Mouse (Mus musculus) 416B (cell line): Measurements from ENCODE around the gene Cdkl5.

ENCODE experiments used
- DNase-seq: peaks from one replicate; pipeline ENCODE4 v3.0.0; 2011; ENCODE audit warnings: low read depth

The Cdkl5 gene

GRCm38 (mm10) chrX:160994543-160995121, at the start of gene Cdkl5:
Cdkl5 (minus strand) TSS chrX:160994704.
- peak; percentile 91 for DNase-seq

DNA sequence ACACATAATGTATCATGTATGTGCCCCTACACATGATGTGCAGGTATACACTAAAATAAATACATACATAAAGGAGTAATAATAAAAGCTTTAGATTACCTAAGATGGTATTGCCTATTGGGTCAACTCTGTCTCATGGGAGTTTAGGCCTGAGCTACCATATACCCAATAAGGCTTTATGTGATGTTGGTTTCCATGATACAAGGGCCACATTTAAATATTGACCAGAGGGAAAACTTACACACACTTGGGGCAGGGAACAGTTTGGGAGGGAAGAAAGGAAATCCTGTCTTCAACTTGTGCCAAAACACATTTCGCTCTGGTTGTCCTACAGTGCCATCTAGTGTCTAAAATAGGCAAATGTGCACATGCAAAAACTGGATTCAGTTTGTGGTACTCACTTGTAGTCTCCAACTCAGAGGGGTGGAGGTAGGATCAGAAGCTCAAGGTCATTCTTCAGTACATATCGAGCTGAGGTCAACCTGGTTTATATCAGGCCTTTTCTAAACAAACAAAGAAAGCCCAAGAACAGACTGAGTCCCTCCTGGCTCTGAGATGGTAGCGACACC, 38.8 kb upstream of the Cdkl5 start:
- peak; percentile 45 for DNase-seq

DNA sequence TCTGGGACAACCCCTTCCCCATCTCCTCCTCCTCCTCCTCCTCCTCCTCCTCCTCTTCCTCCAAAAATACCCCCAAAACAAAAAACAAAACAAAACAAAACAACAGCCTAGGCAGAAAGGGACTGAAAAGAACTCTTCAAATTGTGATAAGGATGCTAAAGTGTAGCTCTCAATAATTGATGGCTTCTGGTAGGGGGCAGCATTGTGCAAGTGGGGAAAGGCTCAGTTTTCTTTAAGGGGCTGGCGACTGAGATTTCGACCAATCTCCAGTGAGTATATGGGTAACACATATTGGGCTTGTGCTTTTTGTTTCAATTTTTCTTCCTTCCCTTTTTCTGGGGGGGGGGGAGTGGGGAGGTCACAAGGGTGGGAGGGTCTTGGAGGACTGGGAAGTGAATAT, 37.9 kb upstream of the Cdkl5 start:
- peak; percentile 2 for DNase-seq

GRCm38 (mm10) chrX:161030233-161030632, 35.7 kb upstream of the Cdkl5 start:
- peak; percentile 0 for DNase-seq

DNA sequence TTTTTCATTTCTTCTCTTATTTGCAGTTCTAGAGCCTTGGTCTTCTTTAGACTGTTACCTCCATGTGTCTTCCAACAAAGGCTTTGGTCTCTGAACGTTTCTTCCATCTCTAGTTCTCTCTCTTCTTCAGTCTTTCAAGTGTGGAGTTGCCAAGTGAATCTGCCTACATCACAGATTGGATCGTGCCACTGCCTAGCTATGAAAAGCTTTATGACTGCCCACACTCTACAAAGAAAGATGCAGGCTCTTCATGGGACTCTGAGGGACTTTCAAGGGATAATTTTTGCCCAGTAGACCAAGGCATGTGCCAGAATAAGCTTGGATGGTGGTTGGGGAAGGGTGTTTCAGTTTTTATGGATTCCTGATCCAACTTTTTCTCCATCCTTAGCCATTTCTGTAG, 30.0 kb upstream of the Cdkl5 start:
- no peak for DNase-seq

- DNase-seq = no peak
Measured at GRCm38 (mm10) chrX:161021548-161021947, 27.0 kb upstream of the Cdkl5 start.

GRCm38 (mm10) chrX:161018179-161018578, 23.7 kb upstream of the Cdkl5 start:
- no peak for DNase-seq

- DNase-seq = no peak
Measured at GRCm38 (mm10) chrX:161006272-161006671, 11.8 kb upstream of the Cdkl5 start.

GRCm38 (mm10) chrX:160996051-160996450, 1.5 kb upstream of the Cdkl5 start:
- no peak for DNase-seq

GRCm38 (mm10) chrX:160995131-160995667, 695 bp upstream of the Cdkl5 start:
- DNase-seq = peak; percentile 39

DNA sequence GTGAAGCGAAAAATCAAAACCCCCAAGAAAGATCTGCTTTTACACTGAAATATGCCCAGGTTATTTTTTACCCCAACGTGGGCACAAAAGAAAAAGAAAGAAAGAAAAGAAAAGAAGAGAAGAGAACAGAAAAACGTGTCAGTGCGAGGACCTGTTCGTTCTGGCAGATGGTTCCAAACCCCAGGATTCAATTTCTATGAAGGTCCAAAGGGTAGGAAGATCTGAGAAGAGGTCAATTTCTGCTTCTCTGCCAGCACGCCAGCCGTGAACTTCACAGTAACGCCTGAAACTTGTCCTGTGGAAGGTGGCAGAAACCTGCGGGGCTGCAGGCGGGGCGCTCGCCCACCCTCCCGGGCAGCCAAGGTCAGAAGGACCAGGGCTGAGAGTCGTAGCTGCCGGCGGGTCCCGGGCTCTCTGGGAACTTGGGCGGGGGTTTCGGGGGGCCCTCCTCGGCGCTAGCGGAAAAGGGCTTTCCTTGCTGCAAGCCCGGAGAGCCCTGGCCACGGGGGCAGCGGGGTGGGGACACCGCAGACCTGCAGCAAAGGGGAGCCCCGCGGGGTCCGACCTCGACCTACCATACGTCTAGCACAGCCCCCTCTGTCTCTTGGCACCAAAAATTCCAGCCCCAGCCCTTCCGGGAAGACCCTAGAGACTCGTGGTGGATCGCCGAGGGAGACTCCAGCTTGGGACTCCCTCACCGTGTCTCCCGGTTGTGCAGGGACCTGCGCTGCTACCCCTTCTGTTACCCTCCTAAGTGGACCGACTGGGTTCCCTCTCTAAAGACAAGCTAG, 560 bp downstream of the Cdkl5 start:
- DNase-seq = no peak

GRCm38 (mm10) chrX:160992703-160993102, 1.8 kb downstream of the Cdkl5 start:
- no peak for DNase-seq

DNA sequence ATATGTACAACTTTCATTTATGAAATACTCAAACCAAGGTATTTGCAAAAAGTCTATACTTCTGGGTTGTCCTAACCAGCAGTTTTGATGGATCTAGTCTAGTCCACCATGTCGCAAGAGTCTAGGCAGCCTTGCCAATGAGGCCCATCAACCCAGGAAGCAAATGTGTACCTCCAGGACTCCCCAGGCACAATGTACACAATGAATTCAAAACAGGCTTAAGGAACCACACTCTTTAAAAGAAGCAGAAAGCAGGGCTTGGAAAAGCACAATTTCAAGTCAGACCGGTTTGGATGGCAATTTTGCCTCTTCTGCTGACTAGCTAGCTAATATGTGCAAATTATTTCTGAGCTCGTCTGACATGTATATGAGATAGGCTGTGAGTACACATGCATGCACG, 4.2 kb downstream of the Cdkl5 start:
- no peak for DNase-seq

DNA sequence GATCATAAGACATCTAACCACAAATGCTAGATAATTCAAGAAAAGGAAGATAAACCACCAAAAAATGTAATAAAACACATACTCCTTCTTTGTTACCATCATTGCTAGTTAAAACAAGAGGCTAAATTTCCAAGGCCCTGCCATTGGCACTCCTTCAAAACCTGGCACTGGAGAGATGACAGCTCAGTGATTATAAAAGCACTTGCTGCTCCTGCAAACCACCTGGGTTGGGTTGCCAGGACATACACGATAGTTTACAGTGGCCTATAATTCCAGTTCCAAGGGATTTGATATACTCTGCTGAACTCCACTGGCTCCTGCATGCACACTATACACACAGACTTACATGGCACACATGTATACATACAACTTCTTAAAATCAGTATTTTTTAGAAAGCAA, 16.6 kb downstream of the Cdkl5 start:
- DNase-seq = no peak

DNA sequence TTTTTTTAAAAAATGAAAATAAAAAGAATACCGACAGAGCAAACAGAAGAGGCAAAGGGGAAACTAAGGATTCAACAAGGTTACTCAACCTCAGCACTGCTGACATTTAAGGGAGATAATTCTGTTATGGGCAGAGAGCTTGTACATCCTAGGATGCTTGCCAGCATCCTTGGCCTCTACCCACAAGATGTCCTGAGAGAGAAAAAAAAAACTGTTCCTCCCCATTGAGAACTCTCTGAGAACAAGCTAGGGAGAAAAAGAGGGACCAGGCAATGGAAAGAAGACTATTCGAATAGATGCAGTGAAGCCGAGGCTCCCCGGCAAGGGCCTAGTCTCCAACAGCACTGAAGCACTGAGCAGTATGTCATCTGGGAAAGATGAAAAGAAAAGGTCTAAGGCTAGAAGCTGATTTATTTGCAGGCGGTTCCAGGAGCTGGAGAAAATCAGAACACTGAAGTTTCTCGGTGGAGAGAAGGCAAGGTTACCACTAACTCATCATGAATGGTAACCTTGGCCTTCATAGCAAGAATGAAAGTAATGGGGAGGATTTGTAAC, 22.4 kb downstream of the Cdkl5 start:
- DNase-seq = no peak

DNA sequence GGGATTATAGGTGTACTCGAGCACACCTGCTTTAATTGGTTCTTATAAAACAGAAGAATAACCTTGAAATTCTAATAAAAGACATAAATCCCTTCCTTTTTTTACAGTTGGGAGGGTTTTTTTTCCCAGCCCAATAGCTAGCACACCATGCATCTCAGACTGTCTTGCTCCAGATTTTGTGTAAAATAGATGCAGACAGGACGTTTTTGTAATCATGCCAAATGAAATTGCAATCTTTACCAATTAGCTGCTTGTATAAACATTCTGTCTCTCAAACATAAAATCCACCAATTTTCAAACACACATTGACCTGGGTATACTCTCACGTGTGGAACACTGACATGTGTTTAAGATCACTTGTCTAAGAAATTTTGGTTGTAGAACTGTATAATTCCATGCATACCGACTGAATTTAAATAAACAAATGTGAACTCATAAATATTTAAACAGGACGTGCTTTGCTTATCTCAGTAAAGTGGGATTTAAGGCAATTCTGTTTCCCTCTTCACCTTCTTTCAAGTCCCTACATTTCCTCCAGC, 35.8 kb downstream of the Cdkl5 start:
- no peak for DNase-seq

DNA sequence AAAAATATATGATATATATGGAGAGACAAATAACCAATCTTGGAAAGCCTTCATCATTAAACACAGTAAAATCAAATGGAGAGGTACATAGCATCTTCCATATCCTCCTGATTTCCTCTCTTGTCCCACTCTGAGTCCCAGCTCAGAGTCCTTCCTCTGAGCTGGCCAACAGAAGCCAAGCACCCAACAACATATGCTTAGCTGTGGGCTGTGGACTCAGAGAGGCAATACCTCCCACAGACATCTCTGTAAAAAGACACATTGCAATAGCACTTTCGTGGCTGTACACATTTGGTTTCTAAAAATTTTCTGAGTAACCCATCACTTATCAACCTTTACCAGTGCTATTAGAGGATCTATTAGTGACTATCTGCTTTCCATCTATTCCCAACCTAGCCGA, 44.9 kb downstream of the Cdkl5 start:
- no peak for DNase-seq

DNA sequence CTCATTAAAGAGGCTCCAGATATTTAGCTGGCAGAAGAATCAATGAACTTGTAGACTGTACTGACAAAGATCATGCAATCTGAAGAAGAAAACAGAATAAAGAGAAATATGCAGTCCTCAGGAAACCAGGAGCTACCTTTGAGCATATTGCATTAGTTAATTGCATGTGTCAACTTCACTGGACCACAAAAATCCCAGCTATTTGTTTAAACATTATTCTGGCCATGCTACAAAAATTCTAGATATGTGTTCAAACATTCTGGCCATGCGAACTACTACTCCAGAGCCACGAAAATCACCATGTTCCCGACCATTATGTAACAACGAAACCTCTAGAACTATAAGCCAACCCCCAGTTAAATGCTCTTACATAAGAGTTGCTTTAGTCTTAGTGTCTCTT, 49.8 kb downstream of the Cdkl5 start:
- no peak for DNase-seq

DNA sequence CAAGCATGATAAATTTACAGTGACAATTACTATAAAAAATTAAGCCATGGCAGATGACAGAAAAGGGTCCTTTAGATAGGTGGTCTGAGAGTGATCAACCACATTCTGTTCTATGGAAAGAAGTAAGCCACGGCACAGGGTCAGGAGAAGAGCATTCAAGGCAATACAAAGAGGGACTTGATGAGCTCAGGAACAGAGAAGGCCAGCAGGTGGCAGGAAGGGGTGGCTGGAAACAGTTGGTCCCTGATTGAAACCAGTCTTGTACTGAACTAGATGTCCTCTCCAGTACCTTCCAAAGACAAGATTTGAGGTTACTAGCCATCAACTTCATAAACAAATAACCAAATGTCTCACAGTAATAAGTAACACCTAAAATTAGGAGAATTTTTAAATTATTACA, 59.0 kb downstream of the Cdkl5 start:
- peak; percentile 12 for DNase-seq

- DNase-seq = peak; percentile 11
Measured at GRCm38 (mm10) chrX:160930656-160931055, 63.8 kb downstream of the Cdkl5 start.

- DNase-seq = no peak
Measured at GRCm38 (mm10) chrX:160928870-160929269, 65.6 kb downstream of the Cdkl5 start.

DNA sequence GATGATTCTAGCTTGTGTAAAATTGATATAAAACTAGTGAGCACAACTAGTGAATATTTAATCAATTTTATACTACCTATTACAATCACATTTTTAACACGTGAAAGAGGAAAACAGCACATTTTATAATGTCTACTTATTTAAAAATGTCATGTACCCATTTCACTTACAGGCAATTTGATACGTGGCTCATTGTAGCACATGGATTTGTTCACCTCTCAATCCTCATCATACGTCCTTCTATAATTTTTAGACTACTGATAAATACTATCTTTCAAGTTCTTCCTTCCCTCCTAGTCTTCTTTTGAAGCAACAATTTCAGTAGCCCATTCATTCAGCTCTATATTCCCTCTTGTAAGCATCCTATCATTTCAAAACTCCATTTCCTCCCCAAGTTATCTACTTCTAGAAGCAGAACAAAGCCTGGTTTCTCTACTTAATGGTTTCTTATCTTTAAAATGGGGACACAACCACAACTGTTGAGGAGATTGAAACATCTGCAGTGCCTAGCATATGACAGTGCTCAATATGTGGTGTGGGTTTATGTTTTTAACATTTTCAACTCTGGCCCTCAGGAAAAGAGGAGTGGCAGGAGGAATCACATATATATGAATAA, 75.4 kb downstream of the Cdkl5 start:
- no peak for DNase-seq
